Mouse (Mus musculus) forebrain, embryonic 12.5 days (tissue): Measurements from ENCODE around the gene Mapk10. TPM values are rescaled to one million over a fixed set of nuclear protein-coding genes. Genes with fewer than 3 reads are reported as not detected.

ENCODE experiments used
- ATAC-seq: fragments of 200-750 bp; cut with Nextera tagmentation; 2 replicates; pipeline ENCODE4 v1.8.0; 2017; ENCODE audit warnings: moderate TSS enrichment; ENCODE audit not compliant: low FRiP score
- H3K27ac ChIP-seq: fragments of 300-500 bp; sonication (generic); 2 replicates; pipeline ENCODE4 v1.5.1; 2016; ENCODE audit warnings: mild to moderate bottlenecking
- H3K27me3 ChIP-seq: fragments of 300-500 bp; sonication (generic); 2 replicates; pipeline ENCODE4 v1.6.1; 2016; ENCODE audit warnings: mild to moderate bottlenecking
- H3K36me3 ChIP-seq: fragments of 300-500 bp; sonication (generic); replicated peaks from 2 replicates; pipeline ENCODE4 v1.6.1; 2016; ENCODE audit warnings: mild to moderate bottlenecking
- H3K4me1 ChIP-seq: fragments of 300-500 bp; sonication (generic); 2 replicates; pipeline ENCODE4 v1.6.1; 2016
- H3K4me2 ChIP-seq: fragments of 300-500 bp; sonication (generic); 2 replicates; pipeline ENCODE4 v1.6.1; 2016; ENCODE audit warnings: mild to moderate bottlenecking, moderate library complexity
- H3K4me3 ChIP-seq: fragments of 300-500 bp; sonication (generic); replicated peaks from 2 replicates; pipeline ENCODE4 v1.5.1; 2016; ENCODE audit warnings: mild to moderate bottlenecking
- H3K9ac ChIP-seq: fragments of 300-500 bp; sonication (generic); 2 replicates; pipeline ENCODE4 v1.6.1; 2016; ENCODE audit warnings: mild to moderate bottlenecking
- H3K9me3 ChIP-seq: fragments of 300-500 bp; sonication (generic); 2 replicates; pipeline ENCODE4 v1.6.1; 2016
- WGBS: fragments of 180-500 bp; shearing (Covaris S2); methylation state at CpG from one replicate; pipeline ENCODE4 v1.1.7; 2016; 5-methylcytosine and 5-hydroxymethylcytosine counted together
- polyA plus RNA-seq: library from polyadenylated mRNA; unstranded; fragments of >200 nt; fragmentation: Nextera tagmentation; extraction: Ambion mirVana; gene quantifications from 2 replicates; pipeline ENCODE4 v1.2.1, GENCODE M21; 2016

Mapk10 gene
- polyA plus RNA-seq, 1 experiment from 2014 or later = 41.7 TPM

GRCm38 (mm10) chr5:103161196-103161540 lies 50.0 kb downstream of the Mapk10 start:
- Histone ChIP-seq H3K27me3 (no peaks in the 10 kb centered on the region), H3K36me3 (no peaks in the 10 kb centered on the region), H3K9me3 (no peaks in the 10 kb centered on the region), H3K4me1 (peaks cover 26% of the 10 kb centered on the region), H3K9ac (no peak overlapping the region), H3K27ac (peak overlapping the region; percentile 87), H3K4me3 (no peak overlapping the region), H3K4me2 (peak overlapping the region; percentile 24; the same call in 1 of the 2 replicates)
- ATAC-seq = peak; percentile 87
- WGBS = 13% methylated on average over 1 of the region's 1 CpGs

GRCm38 (mm10) chr5:103160314-103161195 lies 50.6 kb downstream of the Mapk10 start:
- Histone ChIP-seq H3K27ac (peak overlapping the region; percentile 87), H3K36me3 (no peaks in the 10 kb centered on the region), H3K4me2 (peak overlapping the region; percentile 24; the same call in 1 of the 2 replicates), H3K4me3 (no peak overlapping the region), H3K9ac (no peak overlapping the region), H3K4me1 (peaks cover 26% of the 10 kb centered on the region), H3K9me3 (no peaks in the 10 kb centered on the region), H3K27me3 (no peaks in the 10 kb centered on the region)
- 31% methylated on average over 8 of the region's 8 CpGs for WGBS
- peak; percentile 87 for ATAC-seq

GRCm38 (mm10) chr5:103140935-103141334 lies 70.2 kb downstream of the Mapk10 start:
- no peak for ATAC-seq
- 57% methylated on average over 5 of the region's 5 CpGs for WGBS
- no peaks in the 10 kb centered on the region for H3K36me3 ChIP-seq
- no peak overlapping the region for H3K9ac ChIP-seq
- H3K27ac ChIP-seq = no peak overlapping the region
- H3K9me3 ChIP-seq = no peaks in the 10 kb centered on the region
- no peak overlapping the region for H3K4me3 ChIP-seq
- H3K4me1 ChIP-seq = peaks cover 4% of the 10 kb centered on the region; the same call in 1 of the 2 replicates
- no peak overlapping the region for H3K4me2 ChIP-seq
- no peaks in the 10 kb centered on the region for H3K27me3 ChIP-seq

- no peak for ATAC-seq
- Histone ChIP-seq H3K4me2 (no peak overlapping the region), H3K27ac (no peak overlapping the region), H3K9ac (no peak overlapping the region), H3K36me3 (no peaks in the 10 kb centered on the region), H3K4me3 (no peak overlapping the region), H3K9me3 (no peaks in the 10 kb centered on the region), H3K27me3 (no peaks in the 10 kb centered on the region), H3K4me1 (0 out of 2 replicates have a peak, but pooled peaks cover 3% of the 10 kb centered on the region)
- 90% methylated on average over 9 of the region's 9 CpGs for WGBS
Observed at GRCm38 (mm10) chr5:103134839-103135238, 76.3 kb downstream of the Mapk10 start.

- Histone ChIP-seq H3K27me3 (no peaks in the 10 kb centered on the region), H3K9ac (no peak overlapping the region), H3K4me1 (0 out of 2 replicates have a peak, but pooled peaks cover 3% of the 10 kb centered on the region), H3K27ac (no peak overlapping the region), H3K4me2 (no peak overlapping the region), H3K36me3 (no peaks in the 10 kb centered on the region), H3K4me3 (no peak overlapping the region), H3K9me3 (no peaks in the 10 kb centered on the region)
- 84% methylated on average over 9 of the region's 9 CpGs for WGBS
- no peak for ATAC-seq
Observed at GRCm38 (mm10) chr5:103133626-103134025, 77.5 kb downstream of the Mapk10 start.

- Histone ChIP-seq H3K27ac (no peak overlapping the region), H3K4me3 (no peak overlapping the region), H3K9me3 (no peaks in the 10 kb centered on the region), H3K9ac (no peak overlapping the region), H3K27me3 (no peaks in the 10 kb centered on the region), H3K4me1 (0 out of 2 replicates have a peak, but pooled peaks cover 3% of the 10 kb centered on the region), H3K36me3 (no peaks in the 10 kb centered on the region), H3K4me2 (no peak overlapping the region)
- WGBS = 76% methylated on average over 6 of the region's 6 CpGs
- no peak for ATAC-seq
Observed at GRCm38 (mm10) chr5:103132814-103133213, 78.3 kb downstream of the Mapk10 start.

- no peaks in the 10 kb centered on the region for H3K9me3 ChIP-seq
- no peaks in the 10 kb centered on the region for H3K4me1 ChIP-seq
- H3K27me3 ChIP-seq = no peaks in the 10 kb centered on the region
- H3K4me2 ChIP-seq = no peak overlapping the region
- no peaks in the 10 kb centered on the region for H3K36me3 ChIP-seq
- 91% methylated on average over 3 of the region's 3 CpGs for WGBS
- H3K4me3 ChIP-seq = no peak overlapping the region
- ATAC-seq = no peak
- H3K9ac ChIP-seq = no peak overlapping the region
- no peak overlapping the region for H3K27ac ChIP-seq
Observed at GRCm38 (mm10) chr5:103119618-103120017, 91.5 kb downstream of the Mapk10 start.

GRCm38 (mm10) chr5:103115571-103115970 lies 95.6 kb downstream of the Mapk10 start:
- Histone ChIP-seq H3K4me3 (no peak overlapping the region), H3K27ac (no peak overlapping the region), H3K36me3 (no peaks in the 10 kb centered on the region), H3K9ac (no peak overlapping the region), H3K4me2 (no peak overlapping the region), H3K9me3 (no peaks in the 10 kb centered on the region), H3K27me3 (no peaks in the 10 kb centered on the region), H3K4me1 (no peaks in the 10 kb centered on the region)
- WGBS = 96% methylated on average over 7 of the region's 7 CpGs
- ATAC-seq = no peak

- H3K27me3 ChIP-seq = no peaks in the 10 kb centered on the region
- no peak for ATAC-seq
- 90% methylated on average over 7 of the region's 7 CpGs for WGBS
- H3K4me2 ChIP-seq = no peak overlapping the region
- H3K4me3 ChIP-seq = no peak overlapping the region
- H3K36me3 ChIP-seq = no peaks in the 10 kb centered on the region
- H3K27ac ChIP-seq = no peak overlapping the region
- H3K4me1 ChIP-seq = no peaks in the 10 kb centered on the region
- no peaks in the 10 kb centered on the region for H3K9me3 ChIP-seq
- no peak overlapping the region for H3K9ac ChIP-seq
Observed at GRCm38 (mm10) chr5:103112471-103112870, 98.7 kb downstream of the Mapk10 start.

- H3K4me1 ChIP-seq = no peaks in the 10 kb centered on the region
- WGBS = 75% methylated on average over 1 of the region's 1 CpGs
- H3K4me3 ChIP-seq = no peak overlapping the region
- no peak overlapping the region for H3K27ac ChIP-seq
- H3K4me2 ChIP-seq = no peak overlapping the region
- H3K9me3 ChIP-seq = no peaks in the 10 kb centered on the region
- H3K36me3 ChIP-seq = no peaks in the 10 kb centered on the region
- no peak for ATAC-seq
- no peaks in the 10 kb centered on the region for H3K27me3 ChIP-seq
- H3K9ac ChIP-seq = no peak overlapping the region
Observed at GRCm38 (mm10) chr5:103109409-103109808, 101.7 kb downstream of the Mapk10 start.

- Histone ChIP-seq H3K9me3 (no peaks in the 10 kb centered on the region), H3K4me1 (no peaks in the 10 kb centered on the region; the same call in 1 of the 2 replicates), H3K9ac (no peak overlapping the region), H3K4me2 (no peak overlapping the region), H3K27me3 (no peaks in the 10 kb centered on the region), H3K27ac (no peak overlapping the region), H3K36me3 (no peaks in the 10 kb centered on the region), H3K4me3 (no peak overlapping the region)
- no peak for ATAC-seq
- 84% methylated on average over 10 of the region's 10 CpGs for WGBS
Observed at GRCm38 (mm10) chr5:103105441-103106414, 105.4 kb downstream of the Mapk10 start.

GRCm38 (mm10) chr5:103104082-103104481 lies 107.1 kb downstream of the Mapk10 start:
- 93% methylated on average over 5 of the region's 5 CpGs for WGBS
- H3K9ac ChIP-seq = no peak overlapping the region
- H3K4me1 ChIP-seq = no peaks in the 10 kb centered on the region; the same call in 1 of the 2 replicates
- no peak overlapping the region for H3K27ac ChIP-seq
- H3K4me2 ChIP-seq = no peak overlapping the region
- no peaks in the 10 kb centered on the region for H3K36me3 ChIP-seq
- H3K27me3 ChIP-seq = no peaks in the 10 kb centered on the region
- ATAC-seq = no peak
- H3K9me3 ChIP-seq = no peaks in the 10 kb centered on the region
- no peak overlapping the region for H3K4me3 ChIP-seq
